Mouse (Mus musculus): ENCODE measurements at regions not wholly inside any gene's neighbourhood (a gene's known extent, or its start where the extent isn't known, plus 50 kb on each side); places are given as distances from the start of the nearest gene placed in this dataset.

DNA sequence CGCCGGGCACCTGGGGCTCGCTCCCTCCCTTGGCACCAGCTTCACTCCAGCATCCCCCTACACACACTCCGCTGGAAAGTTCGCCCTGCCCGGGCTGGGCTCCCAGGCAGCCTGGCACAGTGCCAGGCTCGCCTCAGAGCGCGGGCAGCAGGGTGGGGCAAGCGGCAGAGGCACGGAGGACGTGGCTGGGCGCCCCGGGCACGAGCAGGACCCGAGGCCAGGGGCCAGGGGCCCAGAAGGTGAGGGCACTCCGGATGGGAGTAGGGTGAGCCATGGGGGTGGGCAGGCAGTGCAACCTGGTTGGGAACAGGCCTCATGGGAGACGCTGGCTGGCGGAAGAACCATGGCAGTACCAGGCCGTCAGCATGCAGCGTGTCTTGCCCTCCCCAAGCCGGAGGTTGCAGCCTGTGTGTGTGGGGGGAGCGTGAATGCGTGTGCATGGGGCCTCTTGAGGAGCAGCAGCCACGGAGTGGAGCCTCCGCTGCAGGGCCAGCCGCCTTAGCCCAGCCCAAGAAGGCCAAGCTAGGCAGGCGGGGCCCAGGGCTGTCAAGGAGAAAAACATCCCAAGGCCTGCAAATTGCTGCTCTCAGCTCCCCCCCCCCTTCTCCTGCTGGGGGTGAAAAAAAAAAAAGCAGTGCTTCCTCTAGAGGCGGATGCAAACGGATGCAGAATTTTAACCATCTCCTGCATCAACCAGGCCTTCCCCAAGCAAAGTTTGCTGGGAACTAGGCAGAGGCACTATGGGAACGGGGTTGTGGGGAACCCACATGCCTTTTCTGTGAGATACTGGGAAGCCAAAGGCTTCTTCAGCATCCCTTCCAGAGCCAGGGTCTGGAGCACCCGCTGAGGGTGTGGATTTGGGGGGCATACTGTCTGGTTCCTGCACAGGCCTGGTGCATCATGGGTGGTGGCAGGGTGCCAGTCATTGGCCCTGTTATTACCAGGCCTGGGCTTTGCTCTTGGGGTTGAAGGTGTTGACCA is 71.4 kb upstream of the Wnt7b start:
- no peak for TF ChIP-seq CTCF (IDR thresholded peaks at IDR 0.05; ENCODE audit: control insufficient read depth, insufficient read depth, insufficient replicate concordance, low read depth, low read length)
- TF ChIP-seq POLR2A (IDR thresholded peaks at IDR 0.05; ENCODE audit: control insufficient read depth, low read depth, low read length) = peak; percentile 60
- Histone ChIP-seq H3K27ac (ENCODE audit: control insufficient read depth, insufficient read depth, low read depth, low read length) (peak overlapping the region; percentile 86), H3K4me3 (ENCODE audit: control insufficient read depth, low read depth, low read length) (peak overlapping the region; percentile 57), H3K36me3 (ENCODE audit: control insufficient read depth, insufficient read depth, low read length) (no peaks in the 10 kb centered on the region), H3K4me1 (ENCODE audit: control insufficient read depth, insufficient read depth, low read length) (no peaks in the 10 kb centered on the region; the same call in 1 of the 2 replicates), H3K27me3 (ENCODE audit: control insufficient read depth, insufficient read depth, low read length) (no peaks in the 10 kb centered on the region)

DNA sequence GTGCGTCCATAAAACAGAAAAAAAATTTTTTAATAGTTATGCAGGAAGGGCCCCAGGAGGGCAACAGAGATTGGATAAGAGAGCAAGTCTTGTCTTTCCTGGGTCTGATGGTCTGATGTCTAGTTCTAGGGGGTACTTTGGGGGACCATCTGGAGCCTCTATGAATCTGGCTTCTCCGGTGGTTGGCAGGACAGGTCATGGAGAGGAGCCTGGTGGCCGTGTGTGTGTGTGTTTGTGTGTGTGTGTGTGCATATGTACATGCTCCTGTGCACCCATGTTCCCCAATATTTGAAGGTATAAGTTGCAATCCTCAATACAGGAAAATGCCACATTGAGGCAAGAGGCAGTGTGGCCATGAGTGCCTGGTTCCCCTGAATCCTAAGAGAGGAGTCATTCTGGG is 72.5 kb upstream of the Wnt7b start:
- Histone ChIP-seq H3K27ac (ENCODE audit: control insufficient read depth, insufficient read depth, low read depth, low read length) (peak overlapping the region; percentile 70), H3K4me3 (ENCODE audit: control insufficient read depth, low read depth, low read length) (no peak overlapping the region), H3K36me3 (ENCODE audit: control insufficient read depth, insufficient read depth, low read length) (no peaks in the 10 kb centered on the region), H3K4me1 (ENCODE audit: control insufficient read depth, insufficient read depth, low read length) (no peaks in the 10 kb centered on the region; the same call in 1 of the 2 replicates), H3K27me3 (ENCODE audit: control insufficient read depth, insufficient read depth, low read length) (no peaks in the 10 kb centered on the region)
- TF ChIP-seq CTCF (IDR thresholded peaks at IDR 0.05; ENCODE audit: control insufficient read depth, insufficient read depth, insufficient replicate concordance, low read depth, low read length) (no peak), POLR2A (IDR thresholded peaks at IDR 0.05; ENCODE audit: control insufficient read depth, low read depth, low read length) (no peak)

DNA sequence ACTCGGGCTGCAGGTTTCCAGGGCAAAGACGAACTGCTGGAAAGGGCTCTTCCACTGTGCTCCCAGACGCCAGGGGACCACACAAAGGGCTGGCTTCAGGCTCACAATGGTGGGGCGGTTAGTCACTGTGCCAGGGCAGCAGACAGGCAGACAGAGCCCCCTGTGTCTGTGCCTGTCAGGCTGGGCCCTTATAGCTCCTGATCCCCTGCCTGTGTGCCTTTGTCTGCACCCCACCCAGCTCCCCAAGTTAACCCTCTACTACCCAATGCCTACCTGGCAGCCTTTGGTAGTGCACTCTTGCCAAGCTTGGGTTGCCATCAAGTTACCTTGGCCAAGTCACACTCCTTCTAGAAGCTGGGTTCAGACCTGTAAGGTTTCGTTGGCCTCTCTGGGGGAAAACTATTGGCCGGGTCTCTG is 73.5 kb upstream of the Wnt7b start:
- H3K27me3 ChIP-seq (ENCODE audit: control insufficient read depth, insufficient read depth, low read length) = no peaks in the 10 kb centered on the region
- peak overlapping the region; percentile 45; the same call in 1 of the 2 replicates for H3K27ac ChIP-seq (ENCODE audit: control insufficient read depth, insufficient read depth, low read depth, low read length)
- no peak overlapping the region for H3K4me3 ChIP-seq (ENCODE audit: control insufficient read depth, low read depth, low read length)
- no peaks in the 10 kb centered on the region for H3K36me3 ChIP-seq (ENCODE audit: control insufficient read depth, insufficient read depth, low read length)
- no peaks in the 10 kb centered on the region; the same call in 1 of the 2 replicates for H3K4me1 ChIP-seq (ENCODE audit: control insufficient read depth, insufficient read depth, low read length)
- TF ChIP-seq CTCF (IDR thresholded peaks at IDR 0.05; ENCODE audit: control insufficient read depth, insufficient read depth, insufficient replicate concordance, low read depth, low read length) (no peak), POLR2A (IDR thresholded peaks at IDR 0.05; ENCODE audit: control insufficient read depth, low read depth, low read length) (no peak)

DNA sequence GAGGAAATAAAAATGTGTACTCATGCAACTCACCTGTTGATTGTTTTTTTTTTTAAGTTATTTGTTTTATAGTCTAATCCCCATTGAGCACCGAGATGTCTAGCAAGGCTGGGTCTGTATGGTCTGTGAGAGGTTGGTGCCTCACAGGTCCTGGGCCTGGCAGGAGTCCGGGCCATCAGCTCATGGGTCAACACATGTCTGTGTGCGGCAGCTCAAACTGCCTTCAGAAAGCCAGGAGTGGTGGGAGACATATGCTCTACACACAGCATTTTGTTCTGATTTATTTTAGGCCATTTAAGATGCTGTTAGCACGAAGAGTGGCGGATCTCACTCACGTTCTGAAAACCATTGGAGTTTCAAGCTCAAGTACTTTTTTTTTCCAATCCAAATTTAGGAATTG is 74.6 kb upstream of the Wnt7b start:
- Histone ChIP-seq H3K4me1 (ENCODE audit: control insufficient read depth, insufficient read depth, low read length) (peaks cover 2% of the 10 kb centered on the region), H3K4me3 (ENCODE audit: control insufficient read depth, low read depth, low read length) (no peak overlapping the region), H3K27me3 (ENCODE audit: control insufficient read depth, insufficient read depth, low read length) (no peaks in the 10 kb centered on the region), H3K27ac (ENCODE audit: control insufficient read depth, insufficient read depth, low read depth, low read length) (peak overlapping the region; percentile 62; the same call in 1 of the 2 replicates), H3K36me3 (ENCODE audit: control insufficient read depth, insufficient read depth, low read length) (no peaks in the 10 kb centered on the region)
- no peak for TF ChIP-seq CTCF (IDR thresholded peaks at IDR 0.05; ENCODE audit: control insufficient read depth, insufficient read depth, insufficient replicate concordance, low read depth, low read length)
- no peak for TF ChIP-seq POLR2A (IDR thresholded peaks at IDR 0.05; ENCODE audit: control insufficient read depth, low read depth, low read length)

DNA sequence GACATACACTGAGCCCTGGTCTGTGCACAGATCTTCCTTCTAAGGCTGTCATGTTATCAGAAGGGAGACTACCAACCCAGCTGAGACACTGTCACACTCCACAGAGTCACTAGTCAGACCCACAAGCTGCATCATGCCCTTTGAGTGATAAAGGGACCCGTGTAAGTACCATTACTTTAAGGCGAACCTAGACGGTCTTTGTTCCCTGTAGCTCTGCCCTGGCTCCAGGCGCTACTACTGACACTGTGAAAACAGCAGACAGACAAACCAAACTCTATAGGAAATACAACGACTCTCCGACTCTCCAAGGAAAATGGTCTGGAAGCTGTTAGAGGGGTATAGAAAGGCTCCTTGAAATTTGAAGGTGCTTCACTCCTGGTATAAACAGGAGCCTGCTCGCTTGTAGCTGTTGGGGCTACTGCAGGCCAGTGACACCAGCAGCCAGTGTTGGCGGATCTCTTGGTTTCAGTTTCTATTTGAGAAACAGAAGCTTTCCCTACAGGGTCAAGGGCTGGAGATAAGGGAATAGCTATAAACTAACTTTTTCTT is 75.2 kb upstream of the Wnt7b start:
- H3K4me3 ChIP-seq (ENCODE audit: control insufficient read depth, low read depth, low read length) = no peak overlapping the region
- H3K27me3 ChIP-seq (ENCODE audit: control insufficient read depth, insufficient read depth, low read length) = no peaks in the 10 kb centered on the region
- TF ChIP-seq POLR2A (IDR thresholded peaks at IDR 0.05; ENCODE audit: control insufficient read depth, low read depth, low read length) (no peak), CTCF (IDR thresholded peaks at IDR 0.05; ENCODE audit: control insufficient read depth, insufficient read depth, insufficient replicate concordance, low read depth, low read length) (no peak)
- peaks cover 2% of the 10 kb centered on the region for H3K4me1 ChIP-seq (ENCODE audit: control insufficient read depth, insufficient read depth, low read length)
- no peaks in the 10 kb centered on the region for H3K36me3 ChIP-seq (ENCODE audit: control insufficient read depth, insufficient read depth, low read length)
- H3K27ac ChIP-seq (ENCODE audit: control insufficient read depth, insufficient read depth, low read depth, low read length) = peak overlapping the region; percentile 58

DNA sequence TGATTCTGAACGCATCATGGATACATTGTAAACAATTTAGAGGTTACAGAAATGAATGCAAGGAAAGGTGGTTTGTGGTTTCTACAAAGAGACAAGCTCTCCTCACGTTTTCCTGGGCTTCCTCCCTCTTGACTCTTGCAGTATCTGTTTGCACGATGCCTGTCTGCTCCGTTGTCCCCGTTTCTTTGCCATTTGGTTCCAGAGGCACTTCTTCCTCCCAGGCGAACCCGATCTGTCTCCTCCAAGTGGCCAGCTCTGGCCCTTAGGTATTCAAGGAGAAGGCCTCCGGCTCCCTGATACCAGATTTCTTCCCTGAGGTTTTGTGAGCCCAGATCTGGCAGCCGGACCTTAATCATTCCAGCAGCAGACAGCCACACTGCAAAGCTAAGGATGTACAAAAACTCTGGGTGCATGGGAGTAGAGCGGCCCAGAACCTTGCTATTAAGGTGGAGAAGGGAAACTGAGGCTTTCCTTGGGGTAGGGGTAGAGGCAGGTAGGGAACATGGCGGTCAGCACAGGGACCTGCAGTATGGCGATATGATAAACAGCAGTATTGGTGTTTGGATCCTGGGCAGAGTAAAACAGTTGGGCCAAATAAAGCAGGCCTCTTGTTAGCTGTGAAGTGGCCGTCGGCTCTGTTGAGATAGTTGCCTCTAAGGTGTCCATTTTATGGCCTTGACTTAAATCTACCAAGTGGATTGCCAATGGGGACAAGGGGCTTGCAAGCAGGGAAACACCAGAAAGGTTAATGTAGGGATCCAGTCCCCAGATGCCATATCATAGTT is 76.0 kb upstream of the Wnt7b start:
- H3K27me3 ChIP-seq (ENCODE audit: control insufficient read depth, insufficient read depth, low read length) = no peaks in the 10 kb centered on the region

More for the DNA sequence above, 76.0 kb upstream of the Wnt7b start:
- TF ChIP-seq CTCF (IDR thresholded peaks at IDR 0.05; ENCODE audit: control insufficient read depth, insufficient read depth, insufficient replicate concordance, low read depth, low read length) = no peak
- TF ChIP-seq POLR2A (IDR thresholded peaks at IDR 0.05; ENCODE audit: control insufficient read depth, low read depth, low read length) = no peak
- Histone ChIP-seq H3K27ac (ENCODE audit: control insufficient read depth, insufficient read depth, low read depth, low read length) (peak overlapping the region; percentile 73), H3K4me1 (ENCODE audit: control insufficient read depth, insufficient read depth, low read length) (peaks cover 2% of the 10 kb centered on the region), H3K36me3 (ENCODE audit: control insufficient read depth, insufficient read depth, low read length) (no peaks in the 10 kb centered on the region), H3K4me3 (ENCODE audit: control insufficient read depth, low read depth, low read length) (no peak overlapping the region)
